Mouse (Mus musculus): ENCODE measurements at regions not wholly inside any gene's neighbourhood (a gene's known extent, or its start where the extent isn't known, plus 50 kb on each side); places are given as distances from the start of the nearest gene placed in this dataset.

- TF ChIP-seq CTCF (IDR thresholded peaks at IDR 0.05; ENCODE audit: borderline replicate concordance, extremely low read depth, insufficient read depth, insufficient read length) (no peak), POLR2A (IDR thresholded peaks at IDR 0.05; ENCODE audit: borderline replicate concordance, extremely low read depth, insufficient read depth, insufficient read length, poor library complexity, severe bottlenecking) (no peak)
Measured at GRCm38 (mm10) chr13:107635114-107635513, 409.1 kb upstream of the Smim15 start.

Measured in brain, embryonic 14.5 days (tissue).